Mouse (Mus musculus): ENCODE data around the gene Dhcr24. TPM values are rescaled to one million over a fixed set of nuclear protein-coding genes. Genes with fewer than 3 reads are reported as not detected.

The Dhcr24 gene
- total RNA-seq, 2 experiments from 2014 or later = 2.5 to 3.8 TPM

DNA sequence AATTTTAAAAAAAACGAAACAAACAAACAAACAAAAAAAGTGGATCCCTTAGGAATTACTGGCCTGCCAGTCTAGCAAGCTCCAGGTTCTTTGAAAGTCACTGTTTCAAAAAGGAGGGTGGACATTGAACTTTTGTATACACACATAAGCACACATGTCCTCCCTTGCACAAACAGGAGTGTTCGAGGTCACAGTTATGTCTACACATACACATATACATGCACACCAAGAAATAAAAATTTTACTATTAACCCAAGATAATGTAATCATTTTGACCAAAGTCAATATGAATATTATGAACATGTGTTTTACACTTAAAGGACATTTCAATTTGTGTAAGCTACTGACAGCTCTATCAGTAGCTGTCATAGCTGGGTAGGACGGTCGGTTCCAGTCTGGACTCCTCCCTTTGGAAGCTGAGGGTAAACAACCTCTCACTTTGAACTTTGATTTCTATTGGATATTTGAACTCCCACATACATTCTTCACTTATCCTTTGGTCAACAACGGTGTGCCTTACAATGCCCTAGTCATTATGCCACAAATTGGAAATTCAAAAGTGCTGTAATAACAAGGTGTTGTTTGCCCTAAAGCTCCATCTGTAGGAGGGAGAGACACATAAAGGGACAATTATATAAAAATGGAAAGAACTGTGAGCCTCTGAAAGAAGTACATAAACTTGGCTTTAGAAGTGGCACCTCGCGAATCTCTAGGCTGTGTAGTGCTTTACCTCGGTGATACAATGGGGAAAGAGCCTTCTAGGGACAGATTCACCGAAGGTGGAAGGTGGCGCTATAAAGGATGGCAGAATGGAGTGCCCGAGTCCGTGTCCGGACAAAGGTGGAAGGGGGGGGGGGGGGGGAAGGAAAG lies 1.3 kb upstream of the Dhcr24 start:
- DNase-seq = no peak

DNA sequence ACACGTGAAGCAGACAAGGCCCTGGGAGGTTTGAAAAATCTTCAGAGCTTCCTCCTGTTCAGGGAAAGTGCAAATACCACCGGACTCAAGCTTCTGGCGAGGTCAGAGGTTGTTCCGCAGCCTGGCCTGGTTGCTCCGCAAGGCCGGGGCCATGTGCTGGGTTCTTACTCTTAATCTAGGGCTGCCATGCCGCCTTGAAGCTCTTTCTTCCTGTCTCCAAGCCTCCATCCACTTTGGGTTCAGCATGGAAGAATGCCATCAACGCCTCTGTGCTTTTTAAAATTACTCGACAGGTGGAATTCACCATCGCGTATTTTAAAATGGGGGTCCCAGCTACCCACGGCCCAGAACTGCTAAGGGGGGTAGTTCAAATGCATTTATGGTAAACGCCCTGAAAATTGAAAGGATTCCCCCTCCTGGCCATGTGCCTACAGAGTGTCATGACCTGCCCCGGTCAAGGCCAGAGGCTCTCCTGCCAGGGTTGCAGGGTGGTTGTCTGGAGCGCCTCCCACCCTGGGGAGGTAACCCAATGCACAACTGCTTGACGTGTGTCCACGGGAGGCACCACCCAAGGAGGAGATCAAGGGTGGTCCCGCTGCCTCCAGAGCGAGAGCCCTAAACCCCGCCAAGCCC lies 509 bp upstream of the Dhcr24 start:
- intact Hi-C loops (cut with DNase I) = no loop called here
- DNase-seq = no peak

More for the DNA sequence above, 1.3 kb upstream of the Dhcr24 start:
- intact Hi-C loops (cut with DNase I) = no loop called here

DNA sequence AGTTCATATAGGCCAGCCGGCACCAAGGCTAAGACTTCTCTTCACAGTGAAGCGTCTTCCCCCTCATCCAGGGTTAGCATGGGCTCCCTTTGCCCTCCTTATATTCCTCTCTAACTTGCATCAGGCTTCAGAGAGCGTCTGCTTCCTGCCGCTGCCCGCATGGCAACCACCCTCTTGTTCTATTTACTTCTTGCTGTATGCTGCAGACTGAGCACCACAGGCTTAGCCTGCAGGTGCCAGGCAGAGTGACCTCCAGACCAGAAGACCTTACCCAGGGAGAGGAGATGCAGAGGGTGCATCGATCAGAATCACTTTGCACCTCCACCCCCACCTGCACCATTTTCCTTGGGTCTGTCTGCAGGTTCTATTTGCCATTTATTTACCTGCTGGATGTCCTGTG lies 1.2 kb downstream of the Dhcr24 start:
- DNase-seq = no peak
- intact Hi-C loops (cut with DNase I) = no loop called here

DNA sequence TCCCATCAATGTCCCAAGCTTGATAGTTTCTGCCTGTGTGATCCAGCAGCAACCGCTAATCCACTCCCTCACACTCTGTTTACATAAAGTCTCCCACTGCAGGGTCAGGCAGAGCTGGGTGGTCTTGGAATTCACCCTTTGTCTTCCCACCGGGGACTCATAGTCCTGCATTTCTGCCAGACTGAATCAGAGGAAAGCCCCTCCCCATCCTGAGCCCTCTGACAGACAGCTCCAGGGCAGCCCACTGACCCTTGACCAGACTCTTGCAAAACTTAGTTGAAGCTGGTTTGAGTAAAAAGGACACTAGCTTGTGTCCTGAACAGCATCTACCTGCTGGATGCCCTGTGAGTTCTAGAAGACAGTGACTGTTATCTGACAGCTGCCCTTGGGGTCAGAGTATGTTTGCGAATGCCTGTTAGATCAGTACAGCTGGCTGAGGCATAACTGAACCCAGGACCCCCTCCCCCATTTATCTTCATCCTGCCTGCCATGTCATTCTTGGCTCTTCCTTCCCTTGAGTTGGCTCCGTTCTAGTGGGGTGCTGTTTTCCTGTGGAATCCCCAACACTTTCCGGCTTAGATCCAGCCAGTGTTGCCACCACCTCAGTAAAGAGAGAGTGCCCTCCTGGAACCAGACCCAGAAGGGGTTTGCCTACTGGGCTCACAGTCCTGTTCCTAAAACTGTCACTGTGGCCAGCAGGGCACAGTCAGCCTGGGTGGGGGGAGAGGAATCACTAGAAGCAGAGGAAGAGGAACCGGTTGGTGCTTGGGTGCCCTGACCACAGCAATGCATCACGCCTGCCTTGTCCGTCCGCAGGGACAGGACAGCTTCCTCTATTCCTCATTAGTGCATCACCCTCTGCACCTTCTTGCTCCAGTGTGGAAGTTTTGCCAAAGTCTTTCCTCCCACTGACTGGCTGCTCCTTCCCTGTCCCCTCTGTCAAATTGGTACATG lies 2.3 kb downstream of the Dhcr24 start:
- DNase-seq = no peak
- intact Hi-C loops (cut with DNase I) = no loop called here

DNA sequence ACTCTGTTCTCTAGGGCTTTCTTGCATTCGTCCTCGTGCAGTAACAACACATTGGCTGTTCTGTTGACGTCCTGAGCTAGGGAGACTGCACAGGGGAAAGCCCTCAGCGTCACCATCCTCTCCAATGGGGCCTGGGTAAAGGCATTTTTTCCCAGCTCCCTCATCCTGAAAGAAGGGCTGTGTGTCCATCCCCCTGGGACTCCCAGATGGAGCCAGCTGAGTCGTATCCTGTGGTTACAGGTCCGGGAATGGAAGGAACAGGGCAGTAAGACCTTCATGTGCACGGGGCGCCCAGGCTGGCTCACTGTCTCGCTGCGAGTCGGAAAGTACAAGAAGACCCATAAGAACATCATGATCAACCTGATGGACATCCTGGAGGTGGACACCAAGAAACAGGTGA lies 3.3 kb downstream of the Dhcr24 start:
- DNase-seq = no peak
- intact Hi-C loops (cut with DNase I) = no loop called here

DNA sequence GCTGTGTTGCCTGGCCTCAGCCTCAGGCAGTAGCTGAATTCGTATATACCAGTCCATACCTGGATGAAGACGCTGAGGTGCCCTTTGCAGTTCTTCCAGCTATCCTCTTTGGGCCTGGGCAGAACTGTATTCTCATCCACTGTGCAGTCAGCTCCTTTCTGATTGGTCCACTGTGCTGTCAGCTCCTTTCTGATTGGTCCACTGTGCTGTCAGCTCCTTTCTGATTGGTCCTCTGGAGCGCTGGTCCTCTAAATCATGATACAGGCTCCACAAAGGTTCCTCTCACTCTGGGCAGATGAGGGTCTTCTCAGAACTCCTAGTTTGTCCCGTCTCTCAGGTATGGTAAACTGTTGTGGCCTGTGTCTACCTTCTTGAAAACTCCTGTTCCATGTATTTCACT lies 8.8 kb downstream of the Dhcr24 start:
- intact Hi-C loops (cut with DNase I) = no loop called here
- no peak for DNase-seq

DNA sequence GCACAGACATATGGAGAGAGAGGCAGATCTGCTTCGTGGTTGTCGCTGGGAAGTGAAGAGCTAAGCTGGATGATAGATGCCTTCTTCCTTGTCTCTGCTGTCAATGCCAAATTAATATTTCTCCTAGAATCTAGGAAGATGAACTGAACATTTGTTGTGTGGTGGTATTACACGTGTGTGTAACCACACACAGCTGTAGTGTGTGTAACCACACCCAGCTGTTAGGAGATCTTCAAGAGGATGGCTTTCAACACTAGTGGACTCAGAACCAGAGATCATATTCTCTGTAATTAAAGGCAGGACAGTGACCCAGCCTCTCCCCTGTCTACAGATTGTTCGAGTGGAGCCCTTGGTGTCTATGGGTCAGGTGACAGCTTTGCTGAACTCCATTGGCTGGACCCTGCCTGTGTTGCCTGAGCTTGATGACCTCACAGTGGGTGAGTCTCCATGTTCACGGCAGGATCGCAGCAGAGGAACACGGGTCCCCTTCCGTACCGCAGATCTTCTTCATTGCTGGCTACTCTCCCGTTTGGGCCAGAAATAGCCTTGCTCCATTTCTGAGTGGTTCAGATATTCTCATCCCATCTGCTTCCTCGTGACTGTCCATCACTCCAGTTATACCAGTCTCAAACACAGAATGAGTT lies 10.4 kb downstream of the Dhcr24 start:
- no peak for DNase-seq
- intact Hi-C loops (cut with DNase I) = no loop called here

DNA sequence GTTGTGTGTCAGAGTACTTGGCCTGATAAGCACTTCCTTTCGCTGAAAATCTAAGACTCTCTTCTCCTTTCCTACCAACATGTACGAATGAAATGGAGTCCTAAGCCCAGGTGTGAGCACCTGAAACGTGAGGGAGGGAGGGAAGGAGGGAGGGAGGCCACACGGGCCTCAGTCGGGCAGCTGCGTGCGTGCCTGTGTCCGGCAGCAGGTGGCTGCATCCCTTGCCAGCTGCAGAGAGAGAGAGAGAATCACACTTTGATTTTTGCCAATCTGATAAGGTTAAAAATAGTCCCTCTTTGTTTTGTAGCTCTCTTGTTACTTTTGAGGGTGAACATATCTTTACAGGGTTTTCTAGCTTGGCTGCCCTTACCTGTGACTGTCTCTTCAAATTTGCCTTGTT lies 14.2 kb downstream of the Dhcr24 start:
- DNase-seq = no peak
- intact Hi-C loops (cut with DNase I) = no loop called here

DNA sequence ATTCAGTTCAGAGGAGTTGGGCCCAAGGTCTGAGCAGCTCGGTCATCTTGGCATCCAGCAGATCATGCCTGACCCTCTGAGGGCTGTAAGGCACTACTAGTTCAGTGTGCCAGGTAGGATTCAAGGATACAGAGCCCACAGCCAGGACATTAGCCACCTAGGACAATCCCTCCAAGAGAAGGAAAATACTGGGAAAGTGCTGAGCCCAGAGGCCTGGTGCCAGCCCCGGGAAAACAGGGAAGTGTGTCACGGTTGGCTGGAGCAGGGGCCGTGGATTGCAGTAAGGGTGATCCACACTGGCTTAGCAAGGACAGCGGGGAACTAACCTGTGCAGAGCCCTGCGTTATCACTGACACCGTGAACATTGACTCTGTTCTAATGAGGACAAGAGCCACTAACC lies 16.7 kb downstream of the Dhcr24 start:
- no peak for DNase-seq
- intact Hi-C loops (cut with DNase I) = no loop called here

DNA sequence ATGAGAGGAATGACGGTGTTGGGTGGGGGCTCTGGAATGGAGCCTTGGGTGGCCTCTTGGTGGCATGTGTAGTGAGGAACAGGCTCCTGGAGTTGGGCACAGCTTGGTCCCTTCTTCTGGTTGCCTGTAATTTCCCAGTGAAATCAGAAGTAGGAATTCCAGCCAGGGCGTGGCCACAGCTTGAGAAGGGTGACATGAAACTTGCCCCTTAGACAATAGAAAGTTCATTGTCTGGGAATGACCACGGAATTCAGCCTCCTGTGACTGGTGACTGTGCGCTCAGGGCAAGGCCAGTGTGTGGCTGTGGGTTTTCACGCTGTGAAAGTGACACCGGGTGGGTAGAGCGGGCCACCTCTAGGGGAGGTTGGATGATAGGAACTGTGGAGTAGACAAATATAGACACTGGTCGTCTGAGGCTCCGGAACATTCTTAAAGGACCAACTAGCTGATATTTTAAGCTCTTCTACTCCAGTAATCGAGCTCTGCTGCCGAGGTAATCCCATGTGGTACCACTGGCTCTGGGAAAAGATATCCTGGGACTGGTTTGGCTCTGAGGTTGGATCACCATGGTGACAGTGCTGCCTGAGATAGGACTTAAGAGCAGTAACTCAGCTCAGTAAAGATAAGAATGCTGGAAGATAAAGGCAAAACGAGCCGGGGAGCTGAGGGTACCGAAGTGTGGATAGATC lies 20.5 kb downstream of the Dhcr24 start:
- peak in 1 of 2 experiments; percentile 14 for DNase-seq
- intact Hi-C loops (cut with DNase I) = no loop called here

DNA sequence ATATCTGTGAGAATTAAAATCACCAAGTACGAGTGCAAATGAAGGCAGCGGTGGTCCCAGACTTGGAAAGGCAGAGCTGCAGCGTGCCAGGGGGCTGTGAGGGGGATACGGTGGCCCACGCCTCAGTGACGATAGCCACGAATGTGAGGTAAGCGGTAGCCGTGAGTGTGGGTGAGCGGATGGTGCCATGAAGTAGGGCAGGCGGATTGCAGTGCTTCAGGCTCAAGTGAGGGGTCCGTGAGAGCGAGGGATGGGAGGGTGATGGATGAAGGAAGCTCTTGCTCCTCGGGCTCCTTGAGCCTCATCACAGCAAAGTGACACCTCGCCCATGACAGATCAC lies 21.0 kb downstream of the Dhcr24 start:
- no peak for DNase-seq
- intact Hi-C loops (cut with DNase I) = no loop called here

DNA sequence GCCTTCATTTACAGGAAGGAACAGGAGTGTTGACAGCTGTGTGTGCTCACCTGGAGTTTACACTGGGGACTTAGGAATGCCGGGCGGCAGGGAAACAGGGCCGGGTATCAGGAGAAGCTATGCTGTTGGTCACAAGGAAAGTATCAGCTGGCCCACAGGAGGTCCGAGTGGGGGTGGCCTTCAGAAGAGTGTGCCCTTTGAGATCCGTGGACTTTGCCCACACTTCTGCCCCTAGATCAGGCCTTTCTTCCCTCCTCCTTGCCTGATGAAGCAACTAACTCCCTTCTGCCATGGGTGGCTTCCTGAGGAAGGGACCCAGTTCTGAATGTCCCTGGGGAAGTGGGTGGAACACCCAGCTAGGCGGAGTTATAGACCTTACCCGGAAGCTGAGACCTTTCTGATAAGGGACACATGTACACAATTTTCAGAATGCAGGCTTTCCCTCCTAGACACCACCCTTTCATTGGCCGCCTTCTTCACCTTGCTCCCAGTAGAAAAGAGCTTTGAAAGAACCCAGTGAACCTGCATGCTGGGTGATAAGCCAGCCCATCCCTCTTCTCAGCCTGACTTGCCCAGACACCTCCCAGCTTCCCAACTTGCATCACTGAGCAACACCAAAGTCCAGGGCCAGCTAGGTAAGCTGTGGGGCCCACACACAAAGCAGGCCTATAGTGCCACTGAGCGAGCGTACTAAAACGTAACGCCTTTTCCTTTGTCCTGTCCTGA lies 21.8 kb downstream of the Dhcr24 start:
- intact Hi-C loops (cut with DNase I) = no loop called here
- DNase-seq = no peak

DNA sequence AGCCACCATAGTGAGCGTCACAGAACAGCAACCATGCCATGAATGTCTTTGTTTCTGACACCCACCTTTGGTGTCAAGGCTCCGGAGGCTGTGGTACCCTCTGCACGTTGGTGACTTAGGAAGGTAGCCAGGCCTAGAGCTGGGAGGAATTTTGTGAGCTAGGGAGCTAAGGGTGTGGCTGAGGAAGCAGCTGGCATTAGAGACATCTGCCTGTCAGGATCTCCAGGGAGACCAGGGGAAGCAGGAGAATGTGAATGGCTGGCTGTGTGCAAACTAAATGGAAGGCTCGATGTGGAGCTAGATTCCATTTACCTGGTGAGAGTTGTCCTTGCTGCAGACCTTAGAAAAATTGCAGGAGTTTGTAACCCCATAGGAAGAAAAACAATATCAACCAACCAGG lies 23.8 kb downstream of the Dhcr24 start:
- DNase-seq = no peak
- intact Hi-C loops (cut with DNase I) = no loop called here

DNA sequence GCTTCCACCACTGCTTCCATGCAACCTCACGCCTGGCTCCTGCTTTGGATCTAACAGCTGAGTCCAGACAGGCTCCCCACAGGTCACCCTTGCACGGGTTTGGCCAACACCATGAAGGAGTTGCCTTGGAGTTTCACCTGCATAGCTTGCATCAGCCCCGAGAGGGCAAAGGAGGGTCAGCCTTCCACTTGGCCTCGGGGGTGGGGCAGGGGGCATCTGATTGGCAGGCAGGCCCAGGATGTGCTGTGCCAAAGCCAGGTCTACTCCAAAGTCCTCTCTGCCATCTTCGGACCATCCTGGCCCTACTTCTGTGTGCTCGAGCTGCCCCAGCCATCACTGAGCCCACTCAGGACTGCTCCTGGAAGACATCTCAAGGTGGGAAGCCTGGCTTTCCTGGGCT lies 26.2 kb downstream of the Dhcr24 start:
- no peak for DNase-seq
- intact Hi-C loops (cut with DNase I) = no loop called here

DNA sequence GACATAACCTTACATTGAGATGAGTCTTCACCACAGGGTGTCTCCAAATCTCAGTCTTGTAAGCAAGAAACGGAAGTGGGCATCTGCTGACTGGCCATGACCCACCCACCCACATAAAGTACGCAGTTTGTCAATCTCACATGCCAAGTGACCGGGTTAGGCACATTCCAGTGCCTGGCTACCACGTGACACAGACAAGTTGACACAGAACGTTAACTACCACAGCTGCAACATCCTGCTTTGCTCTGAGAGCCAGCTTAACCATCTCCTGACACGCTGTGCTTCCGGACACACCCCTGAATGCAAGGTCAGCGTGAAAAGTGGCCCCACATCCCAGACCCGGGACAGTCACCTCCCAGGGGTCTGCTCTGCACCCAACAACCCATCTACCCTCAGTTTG lies 29.3 kb downstream of the Dhcr24 start:
- intact Hi-C loops (cut with DNase I) = no loop called here
- no peak for DNase-seq

DNA sequence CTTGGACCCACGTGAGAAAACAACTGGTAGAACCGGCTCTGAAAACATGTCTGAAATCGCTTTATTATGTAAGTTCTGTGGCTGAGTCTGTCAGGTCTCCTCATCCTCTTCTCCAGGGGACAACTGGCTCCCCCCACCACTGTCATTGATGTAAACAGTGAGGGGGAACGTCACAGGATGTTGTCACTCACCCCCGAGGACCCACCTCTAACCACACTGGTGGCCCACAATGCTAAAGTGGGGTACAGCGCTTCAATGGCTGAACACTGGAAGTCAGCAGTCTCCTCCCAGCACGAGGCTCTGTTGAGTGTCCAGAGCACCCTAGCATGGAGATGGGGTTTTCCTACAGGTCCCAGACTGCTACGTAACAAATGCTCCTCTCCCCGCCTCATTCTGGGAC lies 30.0 kb downstream of the Dhcr24 start:
- intact Hi-C loops (cut with DNase I) = no loop called here
- DNase-seq = no peak

DNA sequence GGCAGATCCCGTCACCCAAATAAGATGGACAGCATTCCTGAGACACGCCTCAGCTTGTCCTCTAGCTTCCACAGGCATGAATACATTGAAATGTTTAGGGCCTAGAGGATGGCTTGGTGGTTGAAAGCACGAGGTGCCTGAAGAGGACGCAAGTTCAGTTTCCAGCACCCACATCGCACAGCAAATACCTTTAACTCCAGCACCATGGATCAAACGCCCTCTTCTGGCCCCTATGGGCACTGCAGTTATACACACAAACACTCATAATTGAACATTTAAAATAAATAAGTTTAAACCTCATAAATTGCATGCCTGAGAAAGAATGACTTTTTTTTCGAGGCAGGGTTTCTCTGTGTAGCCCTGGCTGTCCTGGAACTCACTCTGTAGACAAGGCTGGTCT lies 32.8 kb downstream of the Dhcr24 start:
- intact Hi-C loops (cut with DNase I) = no loop called here
- DNase-seq = no peak

DNA sequence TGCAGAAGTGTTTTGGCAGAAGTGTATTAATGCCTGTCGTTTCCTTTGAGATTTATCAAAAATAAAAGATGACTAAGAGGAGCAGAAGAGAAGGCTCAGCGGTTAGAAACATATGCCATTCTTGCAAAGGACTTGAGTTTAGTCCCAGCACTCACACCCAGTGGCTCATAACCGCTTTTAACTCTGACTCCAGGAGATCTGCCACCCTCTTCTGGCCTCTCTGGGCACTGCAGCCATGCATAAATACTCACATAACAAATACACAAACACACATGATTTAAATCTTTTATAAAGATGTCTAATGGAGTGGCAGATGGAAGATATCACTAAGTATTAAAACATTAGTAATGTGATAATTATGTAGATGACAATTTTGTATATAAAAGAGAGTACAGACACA lies 35.4 kb downstream of the Dhcr24 start:
- no peak for DNase-seq
- intact Hi-C loops (cut with DNase I) = no loop called here

DNA sequence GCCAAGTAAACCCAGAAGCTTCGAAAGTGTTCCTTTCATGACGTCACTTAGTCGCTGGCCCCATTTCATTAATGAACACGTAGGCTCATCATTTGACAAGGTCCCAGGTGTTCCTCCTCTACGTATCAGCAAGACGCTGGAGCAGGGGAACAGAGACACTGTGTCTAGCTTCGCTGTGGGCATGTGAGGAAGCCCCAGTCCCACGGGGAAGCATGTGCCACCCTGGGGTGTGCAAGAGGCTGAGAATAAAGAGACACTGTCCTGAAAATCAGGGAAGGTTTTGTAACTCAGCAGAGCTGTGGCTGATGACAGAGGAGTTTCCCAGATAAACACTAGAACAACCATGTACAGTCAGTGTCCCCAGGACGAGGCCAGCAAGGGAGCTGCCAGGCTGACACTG lies 36.2 kb downstream of the Dhcr24 start:
- intact Hi-C loops (cut with DNase I) = no loop called here
- no peak for DNase-seq

DNA sequence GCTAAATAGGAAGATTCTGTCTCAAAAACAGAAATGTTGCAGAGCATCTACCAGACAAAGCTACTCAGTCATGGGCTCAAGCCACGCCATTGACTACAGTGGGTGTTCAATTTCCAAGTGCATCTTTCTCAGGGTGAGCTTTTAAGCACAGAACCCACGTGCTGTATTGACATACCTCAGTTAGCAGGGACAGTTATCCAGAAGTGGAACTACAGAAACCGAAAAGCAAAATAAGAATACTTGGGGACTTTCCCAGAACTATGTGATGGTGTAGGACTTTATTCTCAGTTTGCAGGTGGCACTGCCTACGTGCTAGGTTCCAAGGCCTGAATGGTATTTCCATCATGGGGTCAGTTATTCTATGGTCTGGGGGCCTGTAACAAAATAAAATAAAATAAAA lies 36.9 kb downstream of the Dhcr24 start:
- intact Hi-C loops (cut with DNase I) = no loop called here
- DNase-seq = no peak

All from heart, postnatal 14 days (tissue).